Mouse (Mus musculus): ENCODE measurements around the gene Synrg.

GRCm38 (mm10) chr11:83995535-83995950 lies 31.3 kb downstream of the Synrg start:
- TF ChIP-seq CTCF (IDR thresholded peaks at IDR 0.05; ENCODE audit: control insufficient read depth, insufficient read depth, insufficient read length) = no peak
- no peak for TF ChIP-seq MYOD1 (IDR thresholded peaks at IDR 0.05; ENCODE audit: control insufficient read depth, insufficient read length, low read depth)
- TF ChIP-seq MAX (IDR thresholded peaks at IDR 0.05) = no peak
